Mouse (Mus musculus) limb, embryonic 15.5 days (tissue): ENCODE measurements around the gene Kcna6. TPM values are rescaled to one million over a fixed set of nuclear protein-coding genes. Genes with fewer than 3 reads are reported as not detected.

Experiments used
- polyA plus RNA-seq: library from polyadenylated mRNA; unstranded; fragments of >200 nt; fragmentation: Nextera tagmentation; extraction: Ambion mirVana; gene quantifications from 2 replicates; pipeline ENCODE4 v1.2.1, GENCODE M21; 2015

Kcna6 gene
- polyA plus RNA-seq, 1 experiment from 2014 or later: 8.5 TPM

Other genes with a start within 250 kb of the Kcna6 start
- gene Kcna5, start 205.3 kb downstream of the Kcna6 start, polyA plus RNA-seq: 4.2 and 4.7 TPM in 2 replicates
- 5.1 and 5.5 TPM in 2 replicates for gene Kcna1, start 94.3 kb downstream of the Kcna6 start, polyA plus RNA-seq
- gene Ndufa9, start 108.5 kb upstream of the Kcna6 start, polyA plus RNA-seq: 178 and 186 TPM in 2 replicates
- gene Akap3, start 112.4 kb upstream of the Kcna6 start, polyA plus RNA-seq: not detected in 2 replicates
- gene Dyrk4, start 181.2 kb upstream of the Kcna6 start, polyA plus RNA-seq: not detected in 2 replicates
- gene Rad51ap1, start 198.9 kb upstream of the Kcna6 start, polyA plus RNA-seq: 44.0 and 47.4 TPM in 2 replicates
- gene D6Wsu163e, start 199.3 kb upstream of the Kcna6 start, polyA plus RNA-seq: 18.5 and 19.6 TPM in 2 replicates